Mouse (Mus musculus) midbrain, embryonic 15.5 days (tissue): ENCODE measurements at regions not wholly inside any gene's neighbourhood (a gene's known extent, or its start where the extent isn't known, plus 50 kb on each side); places are given as distances from the start of the nearest gene placed in this dataset.

Experiments
- ATAC-seq: fragments of 200-750 bp; cut with Nextera tagmentation; replicated peaks from 2 replicates; pipeline ENCODE4 v1.8.0; 2017; ENCODE audit warnings: moderate TSS enrichment
- H3K27ac ChIP-seq: fragments of 300-500 bp; sonication (generic); 2 replicates; pipeline ENCODE4 v1.5.1; 2015; ENCODE audit warnings: mild to moderate bottlenecking, inconsistent platforms
- H3K27me3 ChIP-seq: fragments of 300-500 bp; sonication (generic); replicated peaks from 2 replicates; pipeline ENCODE4 v1.6.1; 2015; ENCODE audit warnings: inconsistent platforms
- H3K36me3 ChIP-seq: fragments of 300-500 bp; sonication (generic); replicated peaks from 2 replicates; pipeline ENCODE4 v1.6.1; 2015; ENCODE audit warnings: inconsistent platforms
- H3K4me1 ChIP-seq: fragments of 300-500 bp; sonication (generic); 2 replicates; pipeline ENCODE4 v1.6.1; 2015; ENCODE audit warnings: inconsistent platforms
- H3K4me2 ChIP-seq: fragments of 300-500 bp; sonication (generic); 2 replicates; pipeline ENCODE4 v1.6.1; 2015; ENCODE audit warnings: inconsistent platforms, mild to moderate bottlenecking, moderate library complexity
- H3K4me3 ChIP-seq: fragments of 300-500 bp; sonication (generic); 2 replicates; pipeline ENCODE4 v1.5.1; 2015; ENCODE audit warnings: mild to moderate bottlenecking, inconsistent platforms
- H3K9ac ChIP-seq: fragments of 300-500 bp; sonication (generic); 2 replicates; pipeline ENCODE4 v1.6.1; 2015; ENCODE audit warnings: mild to moderate bottlenecking, inconsistent platforms
- H3K9me3 ChIP-seq: fragments of 300-500 bp; sonication (generic); 2 replicates; pipeline ENCODE4 v1.6.1; 2016; ENCODE audit warnings: inconsistent platforms
- WGBS: fragments of 180-500 bp; shearing (Covaris S2); methylation state at CpG from one replicate; pipeline ENCODE4 v1.1.7; 2015; ENCODE audit warnings: mixed read lengths; 5-methylcytosine and 5-hydroxymethylcytosine counted together

GRCm38 (mm10) chr1:190639846-190640245 is 271.7 kb downstream of the Rps6kc1 start:
- Histone ChIP-seq H3K4me2 (no peak overlapping the region), H3K36me3 (no peaks in the 10 kb centered on the region), H3K27me3 (no peaks in the 10 kb centered on the region), H3K9me3 (no peaks in the 10 kb centered on the region), H3K4me3 (no peak overlapping the region), H3K4me1 (no peaks in the 10 kb centered on the region), H3K9ac (no peak overlapping the region), H3K27ac (no peak overlapping the region)
- no peak for ATAC-seq
- 87% methylated on average over 11 of the region's 11 CpGs for WGBS

DNA sequence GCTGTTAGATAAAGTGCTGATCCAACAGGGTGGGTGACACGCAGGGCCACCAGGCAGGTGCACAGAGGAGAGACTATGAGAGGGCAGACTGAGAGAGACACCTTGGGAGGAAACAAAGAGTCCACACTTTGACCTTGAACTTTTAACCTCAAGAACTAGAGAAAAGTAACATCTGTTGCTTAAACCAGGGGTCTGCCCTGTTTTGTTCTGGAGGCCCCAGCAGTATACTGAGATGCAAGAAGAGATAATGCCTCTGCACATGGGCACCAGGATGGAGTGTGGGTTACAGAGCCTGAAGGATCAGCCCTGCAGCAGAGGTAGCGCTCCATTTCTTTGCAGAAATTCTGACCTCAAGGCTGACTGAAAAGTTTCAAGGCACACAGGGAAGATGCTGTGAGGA is 276.6 kb downstream of the Rps6kc1 start:
- Histone ChIP-seq H3K27me3 (no peaks in the 10 kb centered on the region), H3K4me3 (no peak overlapping the region), H3K4me2 (no peak overlapping the region), H3K27ac (no peak overlapping the region), H3K9me3 (no peaks in the 10 kb centered on the region), H3K4me1 (no peaks in the 10 kb centered on the region), H3K36me3 (no peaks in the 10 kb centered on the region), H3K9ac (no peak overlapping the region)
- ATAC-seq = no peak
- WGBS = 87% methylated on average over 2 of the region's 2 CpGs

DNA sequence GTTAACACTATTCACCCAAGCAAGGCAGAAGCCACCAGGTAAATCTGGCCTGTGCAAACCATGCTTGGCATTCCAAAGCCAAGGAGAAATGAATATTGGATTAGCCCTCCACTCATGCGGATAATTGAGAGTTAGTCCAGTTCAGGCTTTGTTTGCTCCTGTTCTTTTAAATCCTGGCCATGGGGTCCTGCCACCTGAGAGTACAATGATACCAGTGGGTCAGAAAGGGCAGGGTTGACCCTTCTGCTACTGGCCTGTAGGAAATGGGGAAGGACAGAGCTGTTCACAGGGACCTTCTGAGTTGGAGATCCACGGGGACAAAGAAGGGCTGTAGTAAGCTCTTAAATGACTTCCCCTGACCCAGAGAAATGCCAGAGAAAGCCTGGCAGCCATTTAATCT is 279.9 kb downstream of the Rps6kc1 start:
- Histone ChIP-seq H3K27ac (no peak overlapping the region), H3K4me1 (no peaks in the 10 kb centered on the region), H3K9ac (no peak overlapping the region), H3K36me3 (no peaks in the 10 kb centered on the region), H3K4me2 (no peak overlapping the region), H3K4me3 (no peak overlapping the region), H3K9me3 (no peaks in the 10 kb centered on the region), H3K27me3 (no peaks in the 10 kb centered on the region)
- no peak for ATAC-seq
- 36% methylated on average over 2 of the region's 2 CpGs for WGBS

DNA sequence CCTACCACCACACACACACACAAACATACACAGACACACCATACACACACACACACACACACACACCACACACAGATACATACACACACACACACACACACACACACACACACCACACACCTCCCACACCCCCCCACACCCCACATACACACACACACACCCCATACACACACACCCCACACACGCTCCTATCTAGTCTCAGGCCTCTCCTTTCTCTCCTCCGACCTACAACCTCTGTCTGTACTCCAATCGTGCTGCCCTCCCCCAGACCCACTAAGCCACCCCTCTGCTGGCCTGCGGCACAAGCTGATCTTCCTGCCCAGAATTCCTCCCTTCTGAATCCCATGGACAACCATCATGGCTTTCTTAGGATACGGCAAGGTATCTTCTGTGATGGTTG is 281.4 kb downstream of the Rps6kc1 start:
- H3K36me3 ChIP-seq = no peaks in the 10 kb centered on the region
- no peaks in the 10 kb centered on the region for H3K27me3 ChIP-seq
- no peaks in the 10 kb centered on the region for H3K9me3 ChIP-seq
- no peak overlapping the region for H3K9ac ChIP-seq
- no peak for ATAC-seq
- H3K4me1 ChIP-seq = no peaks in the 10 kb centered on the region
- H3K4me3 ChIP-seq = no peak overlapping the region
- no peak overlapping the region for H3K4me2 ChIP-seq
- no peak overlapping the region for H3K27ac ChIP-seq
- 92% methylated on average over 5 of the region's 5 CpGs for WGBS

DNA sequence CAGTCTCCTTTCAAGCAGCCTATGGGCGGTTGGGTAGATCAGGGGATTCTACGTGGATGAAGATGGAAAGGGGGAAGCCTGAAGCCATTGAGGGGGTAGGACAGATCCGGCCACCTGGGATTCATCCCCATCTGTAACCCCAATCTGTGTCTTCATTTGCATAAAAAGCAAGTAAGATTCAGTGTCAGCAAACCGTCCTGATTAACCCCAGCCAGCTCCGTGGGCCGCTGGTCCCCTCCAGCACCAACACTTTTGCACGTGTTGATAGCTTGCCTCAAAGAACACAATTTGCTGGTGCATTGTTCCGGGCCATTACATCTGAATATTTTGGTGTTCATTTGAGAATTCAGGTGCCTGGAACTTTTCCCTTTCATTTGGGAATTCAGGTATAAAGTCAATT is 287.7 kb downstream of the Rps6kc1 start:
- H3K4me1 ChIP-seq = no peaks in the 10 kb centered on the region
- no peak overlapping the region for H3K27ac ChIP-seq
- no peaks in the 10 kb centered on the region for H3K27me3 ChIP-seq
- no peak overlapping the region for H3K9ac ChIP-seq
- no peaks in the 10 kb centered on the region for H3K9me3 ChIP-seq
- H3K4me3 ChIP-seq = no peak overlapping the region
- no peaks in the 10 kb centered on the region for H3K36me3 ChIP-seq
- no peak overlapping the region for H3K4me2 ChIP-seq
- no peak for ATAC-seq
- 83% methylated on average over 8 of the region's 8 CpGs for WGBS

DNA sequence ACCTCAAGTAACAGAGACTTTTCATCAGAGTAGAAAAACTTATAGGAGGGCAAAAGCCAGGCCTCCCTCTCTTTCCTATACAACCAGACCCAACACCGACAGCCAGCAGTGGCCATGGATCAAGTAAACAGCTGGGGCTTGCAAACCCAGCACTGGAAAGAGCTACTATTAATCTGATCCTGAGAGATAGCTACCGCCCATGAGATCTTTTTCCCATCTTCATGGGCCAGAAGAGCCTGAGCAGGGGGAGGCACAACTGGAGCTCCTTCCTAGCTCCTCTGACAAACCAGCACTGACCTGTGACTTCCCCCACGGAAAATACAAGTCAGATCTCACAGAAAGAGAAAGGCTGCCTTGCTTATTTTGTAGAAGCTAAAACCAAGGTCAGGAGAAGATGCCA is 311.1 kb downstream of the Rps6kc1 start:
- Histone ChIP-seq H3K36me3 (no peaks in the 10 kb centered on the region), H3K9me3 (no peaks in the 10 kb centered on the region), H3K27ac (no peak overlapping the region), H3K27me3 (no peaks in the 10 kb centered on the region), H3K9ac (no peak overlapping the region), H3K4me1 (no peaks in the 10 kb centered on the region), H3K4me3 (no peak overlapping the region), H3K4me2 (no peak overlapping the region)
- 78% methylated on average over 3 of the region's 3 CpGs for WGBS
- ATAC-seq = no peak

GRCm38 (mm10) chr1:190599622-190600021 is 311.9 kb downstream of the Rps6kc1 start:
- H3K36me3 ChIP-seq = no peaks in the 10 kb centered on the region
- no peak for ATAC-seq
- no peaks in the 10 kb centered on the region for H3K27me3 ChIP-seq
- no peak overlapping the region for H3K27ac ChIP-seq
- H3K9ac ChIP-seq = no peak overlapping the region
- no peaks in the 10 kb centered on the region for H3K4me1 ChIP-seq
- H3K4me3 ChIP-seq = no peak overlapping the region
- H3K4me2 ChIP-seq = no peak overlapping the region
- H3K9me3 ChIP-seq = no peaks in the 10 kb centered on the region
- 85% methylated on average over 11 of the region's 11 CpGs for WGBS

- H3K9ac ChIP-seq = no peak overlapping the region
These were observed 315.4 kb downstream of the Rps6kc1 start for GRCm38 (mm10) chr1:190596209-190596608.

DNA sequence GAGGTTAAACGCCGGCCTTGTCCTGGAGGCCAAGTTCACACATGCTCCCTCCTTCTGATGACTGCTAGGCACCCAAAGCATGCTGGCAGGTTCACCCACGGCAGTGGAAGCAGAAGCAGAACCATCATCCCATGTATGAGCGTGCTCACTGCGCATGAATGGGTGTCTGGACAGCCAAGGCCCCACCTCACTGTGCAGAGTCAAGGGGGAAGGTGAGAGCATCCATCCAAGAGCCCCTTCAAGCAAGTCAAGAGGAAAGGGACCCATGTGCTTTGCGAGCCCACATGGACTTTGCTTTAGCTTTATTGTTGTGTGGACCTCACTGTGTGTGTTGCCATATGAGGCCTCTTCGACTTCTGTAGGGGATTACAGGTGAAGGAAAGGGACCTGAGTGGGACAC is 319.9 kb downstream of the Rps6kc1 start:
- no peaks in the 10 kb centered on the region for H3K4me1 ChIP-seq
- no peak overlapping the region for H3K27ac ChIP-seq
- H3K9me3 ChIP-seq = no peaks in the 10 kb centered on the region
- no peaks in the 10 kb centered on the region for H3K27me3 ChIP-seq
- WGBS = 94% methylated on average over 7 of the region's 7 CpGs
- H3K36me3 ChIP-seq = no peaks in the 10 kb centered on the region
- no peak overlapping the region for H3K4me2 ChIP-seq
- H3K9ac ChIP-seq = no peak overlapping the region
- no peak overlapping the region for H3K4me3 ChIP-seq
- ATAC-seq = no peak

More at GRCm38 (mm10) chr1:190596209-190596608, 315.4 kb downstream of the Rps6kc1 start:
- Histone ChIP-seq H3K4me1 (no peaks in the 10 kb centered on the region), H3K27ac (no peak overlapping the region), H3K36me3 (no peaks in the 10 kb centered on the region), H3K4me3 (no peak overlapping the region), H3K4me2 (no peak overlapping the region), H3K9me3 (no peaks in the 10 kb centered on the region), H3K27me3 (no peaks in the 10 kb centered on the region)
- no peak for ATAC-seq
- WGBS = 90% methylated on average over 2 of the region's 2 CpGs

DNA sequence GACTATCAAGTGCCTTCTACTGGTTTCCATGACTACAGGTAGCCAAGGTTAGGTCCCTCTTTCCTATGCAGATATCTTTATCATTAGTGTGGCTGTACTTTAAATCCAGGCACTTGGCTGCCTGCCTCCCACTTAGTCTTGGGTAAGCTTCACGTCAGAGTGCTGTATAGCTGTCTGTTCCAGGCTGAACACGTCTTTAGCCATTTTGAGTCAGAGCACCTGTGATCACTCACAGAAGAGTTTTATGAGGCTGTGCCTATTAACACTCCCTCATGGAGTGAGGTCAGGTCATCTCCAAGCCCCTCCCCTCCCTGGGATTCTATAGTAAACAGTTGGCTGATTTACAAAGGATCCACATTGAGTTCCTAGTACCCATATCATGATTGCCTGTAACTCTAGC is 322.0 kb downstream of the Rps6kc1 start:
- H3K4me2 ChIP-seq = no peak overlapping the region
- no peak for ATAC-seq
- no peak overlapping the region for H3K27ac ChIP-seq
- WGBS = 64% methylated on average over 2 of the region's 2 CpGs
- H3K4me3 ChIP-seq = no peak overlapping the region
- H3K9me3 ChIP-seq = no peaks in the 10 kb centered on the region
- no peak overlapping the region for H3K9ac ChIP-seq
- H3K4me1 ChIP-seq = no peaks in the 10 kb centered on the region
- H3K27me3 ChIP-seq = no peaks in the 10 kb centered on the region
- no peaks in the 10 kb centered on the region for H3K36me3 ChIP-seq

- Histone ChIP-seq H3K4me3 (no peak overlapping the region), H3K27ac (no peak overlapping the region), H3K36me3 (no peaks in the 10 kb centered on the region), H3K4me2 (no peak overlapping the region), H3K27me3 (no peaks in the 10 kb centered on the region), H3K9me3 (no peaks in the 10 kb centered on the region), H3K4me1 (no peaks in the 10 kb centered on the region), H3K9ac (no peak overlapping the region)
- WGBS = 81% methylated on average over 6 of the region's 6 CpGs
- ATAC-seq = no peak
These were observed 328.3 kb downstream of the Rps6kc1 start for GRCm38 (mm10) chr1:190583272-190583671.

DNA sequence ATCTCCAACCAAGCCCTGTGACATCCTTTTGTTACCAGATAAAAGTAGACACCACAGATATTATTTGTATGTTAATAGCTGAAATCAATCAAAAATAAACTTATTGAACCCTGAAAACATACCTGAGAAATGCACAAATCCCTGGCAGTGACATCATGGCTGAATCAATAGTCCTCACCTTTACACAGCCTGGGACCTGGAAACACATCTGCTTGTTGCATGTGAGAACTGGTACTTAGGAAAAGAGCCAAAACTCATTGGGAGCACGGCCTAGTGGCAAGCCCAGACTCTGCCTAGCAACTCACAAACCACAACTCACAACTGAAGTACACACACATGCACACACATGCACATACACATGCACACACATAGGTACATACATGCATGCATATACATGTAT is 330.9 kb downstream of the Rps6kc1 start:
- Histone ChIP-seq H3K9me3 (no peaks in the 10 kb centered on the region), H3K36me3 (no peaks in the 10 kb centered on the region), H3K4me2 (no peak overlapping the region), H3K9ac (no peak overlapping the region), H3K27ac (no peak overlapping the region), H3K4me1 (no peaks in the 10 kb centered on the region), H3K27me3 (no peaks in the 10 kb centered on the region), H3K4me3 (no peak overlapping the region)
- ATAC-seq = no peak
- 87% methylated on average over 1 of the region's 1 CpGs for WGBS

GRCm38 (mm10) chr1:190570981-190571380 is 340.6 kb downstream of the Rps6kc1 start:
- H3K27ac ChIP-seq = no peak overlapping the region
- H3K36me3 ChIP-seq = no peaks in the 10 kb centered on the region
- no peaks in the 10 kb centered on the region for H3K9me3 ChIP-seq
- no peak overlapping the region for H3K9ac ChIP-seq
- H3K4me3 ChIP-seq = no peak overlapping the region
- no peaks in the 10 kb centered on the region for H3K27me3 ChIP-seq
- WGBS = 43% methylated on average over 4 of the region's 4 CpGs
- no peak for ATAC-seq
- H3K4me1 ChIP-seq = no peaks in the 10 kb centered on the region
- no peak overlapping the region for H3K4me2 ChIP-seq

GRCm38 (mm10) chr1:190570563-190570962 is 341.0 kb downstream of the Rps6kc1 start:
- no peak for ATAC-seq
- H3K36me3 ChIP-seq = no peaks in the 10 kb centered on the region
- H3K9me3 ChIP-seq = no peaks in the 10 kb centered on the region
- no peak overlapping the region for H3K4me3 ChIP-seq
- no peak overlapping the region for H3K4me2 ChIP-seq
- H3K4me1 ChIP-seq = no peaks in the 10 kb centered on the region
- H3K9ac ChIP-seq = no peak overlapping the region
- H3K27me3 ChIP-seq = no peaks in the 10 kb centered on the region
- no peak overlapping the region for H3K27ac ChIP-seq
- 65% methylated on average over 10 of the region's 10 CpGs for WGBS
